Mouse (Mus musculus) lung, adult 2 months (tissue): ENCODE results near the gene Rapgef5. TPM values are rescaled to one million over a fixed set of nuclear protein-coding genes. Genes with fewer than 3 reads are reported as not detected.

ENCODE experiments used
- DNase-seq: peaks from one replicate; pipeline ENCODE4 v3.0.0; 2022
- H3K4me1 ChIP-seq: fragments of 200-500 bp; 2 replicates; pipeline ENCODE4 v1.6.1; 2011; ENCODE audit warnings: low read length; ENCODE audit not compliant: control insufficient read depth, insufficient read depth
- H3K4me3 ChIP-seq: fragments of 200-500 bp; replicated peaks from 2 replicates; pipeline ENCODE3; 2011; ENCODE audit warnings: low read depth, mild to moderate bottlenecking, control low read depth, low read length; ENCODE audit errors: extremely low read depth
- CTCF ChIP-seq: fragments of 200-500 bp; IDR thresholded peaks from 2 replicates; pipeline ENCODE4 v1.5.1; 2011; ENCODE audit warnings: mild to moderate bottlenecking, low read length, control low read depth; ENCODE audit not compliant: insufficient read depth
- POLR2A ChIP-seq: fragments of 200-500 bp; IDR thresholded peaks from 2 replicates; pipeline ENCODE4 v1.6.1; 2011; ENCODE audit warnings: low read depth, mild to moderate bottlenecking, control low read depth, low read length, borderline replicate concordance; ENCODE audit errors: extremely low read depth
- WGBS: fragments of 180-500 bp; shearing (Covaris S2); methylation state at CpG from one replicate; pipeline ENCODE4 v1.1.7; 2018; 5-methylcytosine and 5-hydroxymethylcytosine counted together
- polyA plus RNA-seq: library from polyadenylated mRNA; depleted of rRNA; stranded (reverse); fragments of >200 nt; gene quantifications from 2 replicates; pipeline ENCODE4 v1.2.3, GENCODE M21; 2012

The Rapgef5 gene
- polyA plus RNA-seq, 1 experiment = 56.6 TPM

DNA sequence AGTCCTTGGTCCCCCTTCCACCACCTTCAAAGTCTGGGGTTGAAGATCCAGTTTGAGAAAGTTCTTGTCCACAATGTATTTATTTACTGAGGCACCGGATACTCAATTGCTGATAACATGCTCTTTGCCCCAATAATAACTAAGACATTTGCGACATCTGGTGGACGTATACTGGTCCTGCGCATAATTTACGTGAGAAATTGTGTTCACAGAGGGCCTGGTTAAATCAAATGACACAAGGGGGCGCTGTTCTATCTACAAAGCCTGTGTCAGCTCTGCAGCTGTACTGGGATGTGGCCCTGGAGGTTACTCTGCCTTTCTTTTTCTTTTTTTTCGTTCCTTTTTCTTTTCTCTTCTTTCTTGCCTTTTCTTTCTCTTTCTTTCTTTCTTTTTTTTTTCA is 248.6 kb downstream of the Rapgef5 start:
- no peak overlapping the region for H3K4me3 ChIP-seq
- DNase-seq = no peak
- H3K4me1 ChIP-seq = peaks cover 9% of the 10 kb centered on the region
- 8% methylated on average over 7 of the region's 7 CpGs for WGBS
- TF ChIP-seq CTCF = peak; percentile 52
- TF ChIP-seq POLR2A = no peak

DNA sequence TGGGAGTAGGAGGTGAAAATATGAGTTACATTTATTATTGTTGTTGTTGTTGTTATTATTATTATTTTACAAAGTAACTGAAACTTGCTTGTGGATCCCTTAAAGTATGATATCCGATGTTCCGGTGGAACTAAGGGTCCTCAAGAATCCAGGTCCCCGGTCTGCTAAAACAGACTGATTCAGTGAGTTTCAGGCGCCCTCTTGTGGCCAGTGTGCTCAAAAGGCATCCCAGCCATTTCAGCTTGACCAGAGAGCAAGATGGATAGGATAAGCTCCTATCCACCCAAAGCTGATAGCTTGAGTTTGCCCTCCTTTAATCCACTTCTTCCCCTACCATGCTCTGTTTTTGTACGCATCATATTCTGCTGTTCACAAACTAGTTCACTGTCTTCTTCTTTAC is 252.8 kb downstream of the Rapgef5 start:
- WGBS = 3% methylated on average over 5 of the region's 5 CpGs
- Histone ChIP-seq H3K4me3 (no peak overlapping the region), H3K4me1 (peaks cover 3% of the 10 kb centered on the region; the same call in 1 of the 2 replicates)
- peak; percentile 68 for DNase-seq
- no peak for TF ChIP-seq POLR2A
- peak; percentile 84 for TF ChIP-seq CTCF

DNA sequence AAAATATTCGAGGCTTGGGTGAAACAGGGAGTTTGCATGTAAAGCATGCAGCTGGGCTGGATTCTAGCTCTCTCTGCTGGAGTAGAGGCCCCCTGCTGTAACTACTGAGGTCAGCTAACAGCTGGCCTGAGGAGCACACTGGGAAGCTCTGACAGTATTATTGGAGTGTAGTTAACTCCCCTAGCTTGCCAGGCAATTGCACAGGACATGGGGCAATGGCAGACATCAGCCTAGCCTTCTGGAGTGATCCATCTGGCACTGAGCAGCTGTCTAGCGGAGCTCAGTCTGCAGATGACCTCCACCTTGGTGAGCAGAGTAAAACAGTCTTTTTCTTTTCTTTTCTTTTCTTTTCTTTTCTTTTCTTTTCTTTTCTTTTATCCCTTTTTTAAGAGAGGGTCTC is 253.9 kb downstream of the Rapgef5 start:
- Histone ChIP-seq H3K4me3 (no peak overlapping the region), H3K4me1 (no peaks in the 10 kb centered on the region)
- 54% methylated on average over 2 of the region's 2 CpGs for WGBS
- TF ChIP-seq POLR2A (no peak), CTCF (no peak)
- no peak for DNase-seq

DNA sequence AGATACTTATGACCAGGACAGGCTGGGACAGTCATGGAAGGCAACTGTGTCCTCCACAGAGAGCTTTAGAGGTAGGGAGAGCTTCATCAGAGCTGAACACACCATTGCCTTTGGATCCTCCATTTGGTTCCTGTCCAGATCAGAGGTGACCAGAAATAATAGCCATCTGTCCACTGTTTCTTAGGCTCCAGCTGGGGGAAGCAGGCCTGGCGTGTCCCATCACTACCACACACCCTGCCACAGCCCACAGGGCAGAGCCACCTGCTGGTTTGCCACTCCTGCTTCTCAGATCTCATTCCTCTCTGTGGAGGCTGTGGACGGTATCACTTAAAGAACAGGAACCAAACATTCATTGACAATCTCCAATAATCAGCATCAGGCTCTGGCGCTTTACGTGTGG is 254.9 kb downstream of the Rapgef5 start:
- Histone ChIP-seq H3K4me3 (no peak overlapping the region), H3K4me1 (no peaks in the 10 kb centered on the region)
- no peak for DNase-seq
- WGBS = 93% methylated on average over 4 of the region's 4 CpGs
- TF ChIP-seq POLR2A = no peak
- no peak for TF ChIP-seq CTCF

DNA sequence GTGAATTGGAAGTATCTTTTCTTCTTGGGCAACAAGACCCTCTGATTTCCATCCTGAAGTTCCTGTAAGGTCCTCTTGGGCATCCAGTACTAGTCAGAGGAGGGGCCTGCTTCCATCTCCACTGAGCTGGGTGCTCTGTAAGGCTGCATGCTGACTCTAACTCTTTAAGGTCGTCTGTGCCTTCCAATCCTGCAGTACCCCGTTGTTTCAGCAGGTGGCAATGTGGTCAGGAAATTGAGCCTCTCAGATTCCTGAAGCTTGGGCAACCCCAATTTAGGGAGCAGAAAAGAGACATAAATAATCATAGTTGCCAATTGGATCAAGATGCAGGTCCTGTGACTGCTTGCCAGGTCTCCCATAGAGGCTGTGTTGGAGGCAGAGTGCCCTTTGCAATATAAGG is 256.4 kb downstream of the Rapgef5 start:
- no peaks in the 10 kb centered on the region for H3K4me1 ChIP-seq
- peak; percentile 66 for DNase-seq
- WGBS = 1% methylated on average over 2 of the region's 2 CpGs
- no peak overlapping the region for H3K4me3 ChIP-seq
- TF ChIP-seq CTCF = peak; percentile 65
- TF ChIP-seq POLR2A = no peak

DNA sequence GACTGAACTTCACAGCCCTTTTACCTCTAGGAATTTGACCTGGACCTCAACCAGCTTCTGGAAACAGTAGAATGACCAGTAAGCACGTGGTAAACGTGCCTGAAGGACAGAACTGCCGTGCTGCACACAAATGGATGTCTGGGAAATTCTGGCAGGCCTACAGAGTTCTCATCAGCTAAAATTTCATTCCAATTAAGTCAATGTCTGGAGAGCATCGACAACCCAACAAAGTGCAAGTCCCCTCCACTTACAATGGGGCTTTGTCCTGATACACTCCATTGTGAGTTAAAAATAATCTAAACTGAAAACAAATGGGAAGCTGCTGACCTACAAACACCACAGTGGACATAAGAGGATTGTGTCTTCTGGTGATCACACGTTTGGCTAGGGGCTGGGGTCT is 260.6 kb downstream of the Rapgef5 start:
- TF ChIP-seq POLR2A = no peak
- no peak for TF ChIP-seq CTCF
- DNase-seq = no peak
- 51% methylated on average over 5 of the region's 5 CpGs for WGBS
- H3K4me1 ChIP-seq = no peaks in the 10 kb centered on the region
- H3K4me3 ChIP-seq = no peak overlapping the region

DNA sequence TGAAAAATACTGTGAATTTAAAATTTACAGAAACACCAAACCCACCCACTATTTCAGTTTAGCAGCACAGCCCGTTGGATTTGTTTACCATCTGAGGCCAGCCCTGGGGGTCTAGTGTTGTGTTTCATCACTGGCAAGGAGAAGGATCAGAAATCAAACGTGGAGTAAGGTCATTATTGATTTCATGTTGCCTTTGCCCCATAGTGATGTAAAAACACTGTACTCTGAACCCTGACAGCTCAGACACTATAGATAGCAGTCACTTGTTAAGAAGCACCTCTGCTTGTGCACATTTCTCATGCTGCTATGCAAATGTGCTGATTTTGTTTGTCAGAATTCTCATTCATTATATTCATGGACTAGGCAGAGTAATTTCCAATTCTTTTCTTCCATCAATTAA is 265.1 kb downstream of the Rapgef5 start:
- DNase-seq = no peak
- TF ChIP-seq CTCF (no peak), POLR2A (no peak)
- no peak overlapping the region for H3K4me3 ChIP-seq
- no peaks in the 10 kb centered on the region for H3K4me1 ChIP-seq
- WGBS = 20% methylated on average over 2 of the region's 2 CpGs

DNA sequence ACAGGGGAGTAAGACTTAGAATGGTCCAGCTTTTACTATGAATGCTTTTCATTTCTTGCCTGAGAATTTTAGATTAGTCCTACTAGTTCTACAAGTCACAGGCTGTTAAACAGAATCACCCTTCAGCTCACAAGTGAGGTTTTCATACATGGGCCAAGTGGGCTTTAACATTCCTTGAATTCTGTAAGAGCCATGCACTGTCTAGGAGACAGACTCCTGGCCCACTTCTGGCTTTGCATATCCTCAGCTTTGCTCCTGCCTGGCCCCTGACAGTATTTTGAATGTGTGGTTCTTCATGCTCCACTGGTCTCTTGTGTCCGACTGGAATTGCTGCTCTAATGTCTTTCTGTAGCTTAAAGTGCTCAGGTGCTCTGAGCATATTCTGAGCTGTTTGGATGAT is 267.1 kb downstream of the Rapgef5 start:
- Histone ChIP-seq H3K4me3 (no peak overlapping the region), H3K4me1 (no peaks in the 10 kb centered on the region)
- DNase-seq = no peak
- TF ChIP-seq CTCF = no peak
- no peak for TF ChIP-seq POLR2A
- 63% methylated on average over 1 of the region's 1 CpGs for WGBS

DNA sequence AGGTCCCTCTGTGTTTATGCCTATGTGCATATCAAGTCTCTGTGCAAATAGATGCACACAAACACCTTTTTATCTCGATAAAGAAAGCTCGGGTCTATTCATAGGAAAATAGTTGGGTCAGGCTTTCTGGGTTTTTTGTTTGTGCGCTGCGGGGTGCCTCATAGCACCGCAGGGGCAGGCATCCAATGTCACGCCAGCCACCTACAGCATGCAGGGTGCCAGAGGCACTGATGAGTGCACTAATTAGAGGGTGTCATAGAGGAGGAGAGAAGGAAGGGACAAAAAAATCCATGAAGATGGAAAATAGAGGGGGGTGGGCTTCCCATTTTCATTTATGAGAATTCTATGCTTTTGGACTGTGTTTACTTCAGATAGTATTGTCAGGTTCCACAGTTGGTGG is 270.3 kb downstream of the Rapgef5 start:
- DNase-seq = no peak
- TF ChIP-seq POLR2A = no peak
- TF ChIP-seq CTCF = no peak
- no peaks in the 10 kb centered on the region for H3K4me1 ChIP-seq
- 45% methylated on average over 6 of the region's 6 CpGs for WGBS
- H3K4me3 ChIP-seq = no peak overlapping the region

DNA sequence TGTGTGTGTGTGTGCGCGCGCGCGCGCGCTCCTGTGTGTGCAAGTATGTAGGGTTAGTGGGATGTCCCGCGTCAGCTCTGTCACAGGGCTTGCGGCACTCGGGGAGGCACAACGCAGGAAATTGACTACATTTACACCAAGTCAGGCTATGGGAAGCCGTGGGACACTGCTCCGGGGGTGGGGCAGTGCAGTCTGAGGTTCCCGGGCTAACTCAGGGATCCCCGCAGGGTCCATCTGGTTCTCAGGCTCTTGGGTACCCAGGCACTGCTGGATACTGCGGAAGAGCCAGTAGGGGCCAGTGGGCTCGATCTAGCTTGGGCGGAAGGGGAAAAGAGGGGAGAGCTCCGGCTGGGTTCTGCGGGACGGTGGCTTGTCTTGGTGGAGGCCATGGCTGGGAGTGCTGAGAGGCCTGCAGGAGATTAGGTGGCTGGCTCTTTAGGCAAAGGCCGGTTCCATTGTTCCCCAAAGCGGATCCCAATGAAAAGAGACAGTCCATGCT is 272.3 kb downstream of the Rapgef5 start:
- Histone ChIP-seq H3K4me1 (no peaks in the 10 kb centered on the region), H3K4me3 (no peak overlapping the region)
- no peak for DNase-seq
- WGBS = 22% methylated on average over 24 of the region's 24 CpGs
- TF ChIP-seq POLR2A (no peak), CTCF (no peak)

DNA sequence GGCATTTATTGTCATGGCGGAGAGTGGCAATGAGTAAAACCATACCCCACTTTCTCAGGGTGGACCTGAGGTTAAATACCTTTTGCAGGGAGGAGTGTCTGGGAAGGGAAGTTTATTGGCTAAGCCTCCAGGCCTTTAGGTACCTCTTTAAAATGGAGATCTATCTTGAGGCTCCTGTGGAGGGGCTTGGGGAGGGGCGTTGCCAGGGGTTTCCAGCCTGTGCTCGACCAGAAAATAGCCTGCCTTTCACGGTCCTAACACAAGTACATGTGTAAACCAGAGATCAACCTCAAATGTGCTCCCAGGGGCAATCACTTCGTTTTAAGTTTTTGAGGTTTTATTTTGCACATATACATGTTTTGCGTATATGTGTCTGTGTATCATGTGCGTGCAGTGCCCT is 272.7 kb downstream of the Rapgef5 start:
- Histone ChIP-seq H3K4me3 (no peak overlapping the region), H3K4me1 (no peaks in the 10 kb centered on the region)
- TF ChIP-seq CTCF (no peak), POLR2A (no peak)
- no peak for DNase-seq
- WGBS = 59% methylated on average over 7 of the region's 7 CpGs
